Mouse (Mus musculus): ENCODE measurements around the gene Tomm6. TPM values are rescaled to one million over a fixed set of nuclear protein-coding genes. Genes with fewer than 3 reads are reported as not detected.

Tomm6 gene
- polyA plus RNA-seq, 1 experiment, result 221 TPM

DNA sequence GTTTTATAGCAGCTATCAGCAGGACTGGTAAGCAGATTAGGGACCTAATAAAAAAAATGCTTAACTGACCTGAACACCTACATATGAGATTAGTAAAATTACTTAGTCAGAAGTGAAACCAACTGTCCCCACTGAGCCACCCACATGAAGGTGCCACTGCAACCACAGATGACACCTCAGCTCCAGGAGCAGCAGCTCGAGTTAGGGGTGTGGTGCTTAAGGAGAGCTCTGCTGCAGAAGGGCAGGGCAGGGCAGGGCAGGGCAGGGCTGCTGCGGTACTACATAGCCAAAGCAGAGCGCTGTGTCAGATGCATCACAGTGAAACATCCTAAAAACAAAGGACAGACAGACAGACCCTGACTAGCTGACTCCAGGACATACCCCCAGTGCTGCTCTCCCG lies 5.3 kb downstream of the Tomm6 start:
- Histone ChIP-seq H3K9ac (ENCODE audit: low read depth, poor library complexity, severe bottlenecking) (no peak overlapping the region), H3K27me3 (ENCODE audit: control insufficient read depth, insufficient read depth, low read length, poor library complexity, severe bottlenecking) (no peaks in the 10 kb centered on the region), H3K4me3 (ENCODE audit: low read depth, low read length) (no peak overlapping the region), H3K4me1 (ENCODE audit: control insufficient read depth, insufficient read depth, low read length) (peaks cover 1% of the 10 kb centered on the region), H3K36me3 (ENCODE audit: control insufficient read depth, insufficient read depth, low read length, poor library complexity, severe bottlenecking) (no peaks in the 10 kb centered on the region; the same call in 1 of the 2 replicates), H3K27ac (ENCODE audit: insufficient read depth, low read length) (no peak overlapping the region), H3K9me3 (replicated peaks; ENCODE audit: control insufficient read depth, insufficient read depth, low read length, poor library complexity, severe bottlenecking) (no peaks in the 10 kb centered on the region)
- TF ChIP-seq EP300 (IDR thresholded peaks at IDR 0.05; ENCODE audit: insufficient read depth, low read depth, low read length) (no peak), CTCF (IDR thresholded peaks at IDR 0.05; ENCODE audit: low read depth, low read length) (no peak), POLR2A (IDR thresholded peaks at IDR 0.05; ENCODE audit: insufficient read depth, low read length) (no peak)

DNA sequence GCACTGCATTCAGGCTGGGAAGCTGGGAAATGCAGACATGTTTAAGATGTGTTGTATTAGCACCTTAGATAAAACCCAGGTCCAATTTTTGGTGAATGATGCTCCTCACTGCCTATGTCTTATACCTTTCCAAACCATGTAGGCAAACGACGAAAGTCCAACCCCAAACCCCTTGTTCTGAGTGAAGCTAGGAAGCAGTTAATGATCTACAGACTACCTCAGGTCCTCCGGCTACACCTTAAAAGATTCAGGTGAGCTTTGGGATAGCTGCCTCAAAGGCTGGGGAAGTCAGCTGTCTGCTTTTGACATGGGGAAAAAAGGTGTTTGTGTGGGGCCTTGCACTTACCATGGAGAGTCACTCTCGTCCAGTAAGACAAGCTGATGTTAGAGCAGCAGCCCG lies 9.5 kb downstream of the Tomm6 start:
- Histone ChIP-seq H3K27ac (ENCODE audit: insufficient read depth, low read length) (no peak overlapping the region), H3K36me3 (ENCODE audit: control insufficient read depth, insufficient read depth, low read length, poor library complexity, severe bottlenecking) (no peaks in the 10 kb centered on the region), H3K27me3 (ENCODE audit: control insufficient read depth, insufficient read depth, low read length, poor library complexity, severe bottlenecking) (no peaks in the 10 kb centered on the region), H3K4me1 (ENCODE audit: control insufficient read depth, insufficient read depth, low read length) (peaks cover 2% of the 10 kb centered on the region), H3K9ac (ENCODE audit: low read depth, poor library complexity, severe bottlenecking) (no peak overlapping the region), H3K4me3 (ENCODE audit: low read depth, low read length) (no peak overlapping the region), H3K9me3 (replicated peaks; ENCODE audit: control insufficient read depth, insufficient read depth, low read length, poor library complexity, severe bottlenecking) (no peaks in the 10 kb centered on the region)
- TF ChIP-seq POLR2A (IDR thresholded peaks at IDR 0.05; ENCODE audit: insufficient read depth, low read length), result no peak
- TF ChIP-seq EP300 (IDR thresholded peaks at IDR 0.05; ENCODE audit: insufficient read depth, low read depth, low read length), result no peak
- TF ChIP-seq CTCF (IDR thresholded peaks at IDR 0.05; ENCODE audit: low read depth, low read length), result no peak

DNA sequence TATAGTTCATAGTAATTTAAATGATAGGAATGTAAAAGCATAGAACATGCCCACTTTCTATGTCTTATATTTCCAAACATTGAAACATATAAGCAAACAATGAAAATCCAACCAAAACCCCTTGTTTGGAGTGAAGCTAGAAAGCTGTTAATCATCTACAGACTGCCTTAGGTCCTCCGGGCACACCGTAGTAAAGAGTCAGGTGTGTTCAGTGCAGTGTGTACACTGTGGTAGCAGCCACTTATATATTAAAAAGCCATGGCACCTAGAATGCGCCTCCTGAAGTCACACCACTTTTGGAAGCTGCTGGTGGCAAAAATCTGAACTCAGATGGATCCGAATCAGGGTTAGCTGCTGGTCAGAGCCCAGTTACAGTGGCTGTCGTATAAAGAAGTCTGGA lies 9.9 kb downstream of the Tomm6 start:
- H3K9me3 ChIP-seq (replicated peaks; ENCODE audit: control insufficient read depth, insufficient read depth, low read length, poor library complexity, severe bottlenecking), result no peaks in the 10 kb centered on the region
- no peaks in the 10 kb centered on the region for H3K27me3 ChIP-seq (ENCODE audit: control insufficient read depth, insufficient read depth, low read length, poor library complexity, severe bottlenecking)
- no peak overlapping the region for H3K27ac ChIP-seq (ENCODE audit: insufficient read depth, low read length)
- no peak overlapping the region for H3K4me3 ChIP-seq (ENCODE audit: low read depth, low read length)
- H3K9ac ChIP-seq (ENCODE audit: low read depth, poor library complexity, severe bottlenecking), result no peak overlapping the region
- TF ChIP-seq EP300 (IDR thresholded peaks at IDR 0.05; ENCODE audit: insufficient read depth, low read depth, low read length) (no peak), CTCF (IDR thresholded peaks at IDR 0.05; ENCODE audit: low read depth, low read length) (no peak), POLR2A (IDR thresholded peaks at IDR 0.05; ENCODE audit: insufficient read depth, low read length) (no peak)
- no peaks in the 10 kb centered on the region for H3K36me3 ChIP-seq (ENCODE audit: control insufficient read depth, insufficient read depth, low read length, poor library complexity, severe bottlenecking)
- H3K4me1 ChIP-seq (ENCODE audit: control insufficient read depth, insufficient read depth, low read length), result peaks cover 2% of the 10 kb centered on the region

- Histone ChIP-seq H3K4me1 (ENCODE audit: control insufficient read depth, insufficient read depth, low read length) (peaks cover 2% of the 10 kb centered on the region), H3K36me3 (ENCODE audit: control insufficient read depth, insufficient read depth, low read length, poor library complexity, severe bottlenecking) (no peaks in the 10 kb centered on the region), H3K9me3 (replicated peaks; ENCODE audit: control insufficient read depth, insufficient read depth, low read length, poor library complexity, severe bottlenecking) (no peaks in the 10 kb centered on the region), H3K27me3 (ENCODE audit: control insufficient read depth, insufficient read depth, low read length, poor library complexity, severe bottlenecking) (no peaks in the 10 kb centered on the region), H3K9ac (ENCODE audit: low read depth, poor library complexity, severe bottlenecking) (no peak overlapping the region), H3K4me3 (ENCODE audit: low read depth, low read length) (no peak overlapping the region), H3K27ac (ENCODE audit: insufficient read depth, low read length) (no peak overlapping the region)
- TF ChIP-seq POLR2A (IDR thresholded peaks at IDR 0.05; ENCODE audit: insufficient read depth, low read length) (no peak), CTCF (IDR thresholded peaks at IDR 0.05; ENCODE audit: low read depth, low read length) (peak; percentile 54), EP300 (IDR thresholded peaks at IDR 0.05; ENCODE audit: insufficient read depth, low read depth, low read length) (no peak)
Observed at GRCm38 (mm10) chr17:47676581-47676980, 11.6 kb downstream of the Tomm6 start.

DNA sequence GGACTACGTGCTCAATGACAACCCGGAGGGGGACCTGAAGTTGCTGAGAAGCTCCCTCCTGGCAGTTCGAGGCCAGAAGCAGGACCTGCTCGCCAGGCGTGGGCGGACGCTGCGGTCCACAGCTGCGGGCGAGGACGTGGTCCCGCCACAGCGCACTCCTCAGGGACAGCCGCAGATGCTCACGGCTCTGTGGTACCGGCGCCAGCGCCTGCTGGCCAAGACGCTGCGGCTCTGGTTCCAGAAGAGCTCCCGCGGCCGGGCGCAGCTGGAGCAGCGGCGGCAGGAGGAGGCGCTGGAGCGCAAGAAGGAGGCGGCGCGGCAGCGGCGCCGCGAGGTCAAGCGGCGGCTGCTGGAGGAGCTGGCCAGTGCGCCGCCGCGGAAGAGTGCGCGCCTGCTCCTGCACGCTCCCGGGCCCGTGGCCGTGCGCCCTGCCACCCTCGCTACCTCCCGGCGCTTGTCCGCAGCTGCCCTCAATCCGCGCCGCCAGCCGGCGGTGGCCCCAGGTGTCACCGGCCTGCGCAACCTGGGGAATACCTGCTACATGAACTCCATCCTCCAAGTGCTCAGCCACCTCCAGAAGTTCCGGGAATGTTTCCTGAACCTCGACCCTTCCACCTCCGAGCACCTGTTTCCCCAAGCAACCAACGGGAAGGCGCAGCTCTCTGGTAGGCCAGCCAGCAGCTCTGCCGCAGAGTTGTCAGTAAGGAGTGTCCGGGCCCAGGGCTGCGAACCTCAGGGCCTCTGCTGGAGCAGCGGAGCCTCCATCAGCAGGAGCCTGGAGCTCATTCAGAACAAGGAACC lies 15.7 kb downstream of the Tomm6 start:
- H3K9ac ChIP-seq (ENCODE audit: low read depth, poor library complexity, severe bottlenecking), result peak overlapping the region; percentile 32
- no peaks in the 10 kb centered on the region for H3K36me3 ChIP-seq (ENCODE audit: control insufficient read depth, insufficient read depth, low read length, poor library complexity, severe bottlenecking)
- TF ChIP-seq EP300 (IDR thresholded peaks at IDR 0.05; ENCODE audit: insufficient read depth, low read depth, low read length), result no peak
- no peak for TF ChIP-seq CTCF (IDR thresholded peaks at IDR 0.05; ENCODE audit: low read depth, low read length)
- no peak for TF ChIP-seq POLR2A (IDR thresholded peaks at IDR 0.05; ENCODE audit: insufficient read depth, low read length)
- H3K4me3 ChIP-seq (ENCODE audit: low read depth, low read length), result peak overlapping the region; percentile 70
- no peaks in the 10 kb centered on the region for H3K9me3 ChIP-seq (replicated peaks; ENCODE audit: control insufficient read depth, insufficient read depth, low read length, poor library complexity, severe bottlenecking)
- H3K27ac ChIP-seq (ENCODE audit: insufficient read depth, low read length), result no peak overlapping the region
- H3K4me1 ChIP-seq (ENCODE audit: control insufficient read depth, insufficient read depth, low read length), result peaks cover 4% of the 10 kb centered on the region
- H3K27me3 ChIP-seq (ENCODE audit: control insufficient read depth, insufficient read depth, low read length, poor library complexity, severe bottlenecking), result no peaks in the 10 kb centered on the region

- Histone ChIP-seq H3K36me3 (ENCODE audit: control insufficient read depth, insufficient read depth, low read length, poor library complexity, severe bottlenecking) (no peaks in the 10 kb centered on the region), H3K9me3 (replicated peaks; ENCODE audit: control insufficient read depth, insufficient read depth, low read length, poor library complexity, severe bottlenecking) (no peaks in the 10 kb centered on the region), H3K9ac (ENCODE audit: low read depth, poor library complexity, severe bottlenecking) (peak overlapping the region; percentile 32), H3K4me3 (ENCODE audit: low read depth, low read length) (peak overlapping the region; percentile 70), H3K4me1 (ENCODE audit: control insufficient read depth, insufficient read depth, low read length) (peaks cover 4% of the 10 kb centered on the region), H3K27me3 (ENCODE audit: control insufficient read depth, insufficient read depth, low read length, poor library complexity, severe bottlenecking) (no peaks in the 10 kb centered on the region), H3K27ac (ENCODE audit: insufficient read depth, low read length) (no peak overlapping the region)
- TF ChIP-seq CTCF (IDR thresholded peaks at IDR 0.05; ENCODE audit: low read depth, low read length) (no peak), POLR2A (IDR thresholded peaks at IDR 0.05; ENCODE audit: insufficient read depth, low read length) (no peak), EP300 (IDR thresholded peaks at IDR 0.05; ENCODE audit: insufficient read depth, low read depth, low read length) (no peak)
Observed at GRCm38 (mm10) chr17:47671988-47672310, 16.2 kb downstream of the Tomm6 start.

Measured in ES-Bruce4 (cell line).